Mouse (Mus musculus) ES-E14 (cell line): ENCODE results near the gene Fam173a.

Source experiments
- CHD2 ChIP-seq: IDR thresholded peaks from 2 replicates; pipeline ENCODE4 v1.6.1; 2014; ENCODE audit warnings: mild to moderate bottlenecking, low read depth, low read length, inconsistent platforms
- HCFC1 ChIP-seq: IDR thresholded peaks from 2 replicates; pipeline ENCODE4 v1.6.1; 2012; ENCODE audit warnings: low read length, inconsistent platforms, borderline replicate concordance; ENCODE audit not compliant: insufficient read depth
- MAFK ChIP-seq: IDR thresholded peaks from 2 replicates; pipeline ENCODE4 v1.6.1; 2014; ENCODE audit warnings: mild to moderate bottlenecking, low read depth, low read length, inconsistent platforms; ENCODE audit not compliant: insufficient read depth
- ZNF384 ChIP-seq: IDR thresholded peaks from 2 replicates; pipeline ENCODE4 v1.6.1; 2012; ENCODE audit warnings: low read depth, low read length, inconsistent platforms

DNA sequence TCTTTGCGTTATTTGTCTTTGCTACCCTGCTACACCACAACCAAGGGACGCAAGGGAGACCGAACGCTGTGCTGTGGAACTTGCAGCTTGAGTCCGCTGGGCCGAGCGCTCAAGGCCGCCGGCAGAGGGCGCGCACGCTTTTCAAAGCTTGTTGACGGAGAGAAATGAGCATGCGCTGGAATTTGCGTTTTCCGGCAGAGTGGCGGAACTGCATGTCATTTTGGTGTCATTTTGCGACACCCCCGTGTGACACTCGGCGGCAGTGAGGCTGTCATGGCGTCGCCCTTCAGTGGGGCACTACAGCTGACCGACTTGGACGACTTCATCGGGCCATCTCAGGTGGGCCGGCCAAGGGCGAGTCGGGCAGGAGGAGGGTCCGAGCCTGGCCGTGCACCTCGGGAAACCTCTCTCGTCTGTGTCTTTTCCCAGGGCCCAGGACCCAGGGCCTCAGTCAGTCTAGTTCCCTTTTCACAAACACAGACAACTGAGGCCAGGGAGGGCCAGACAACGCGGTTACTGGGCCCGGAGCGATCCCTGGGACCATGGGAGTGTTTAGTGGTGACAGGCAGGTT is 19.1 kb downstream of the Fam173a start, which contains the start of gene Narfl:
- peak; percentile 98 for TF ChIP-seq HCFC1
- no peak for TF ChIP-seq MAFK
- no peak for TF ChIP-seq CHD2
- TF ChIP-seq ZNF384 = no peak
